Mouse (Mus musculus): ENCODE results near the gene Gm4846. TPM values are rescaled to one million over a fixed set of nuclear protein-coding genes. Genes with fewer than 3 reads are reported as not detected.
"Not testable (repeated sequence)": the region's sequence is repeated elsewhere in the genome, so short reads cannot be mapped to it uniquely, and the experiment has no call there.

Gene Gm4846
- total RNA-seq (2022) = not detected

GRCm38 (mm10) chr1:166497488-166497887 is at the start of gene Gm4846:
Gene Gm4846 (minus strand): TSS chr1:166497588.
- DNase-seq (ENCODE audit: low spot score in 2 of 2) = not testable (repeated sequence)

DNA sequence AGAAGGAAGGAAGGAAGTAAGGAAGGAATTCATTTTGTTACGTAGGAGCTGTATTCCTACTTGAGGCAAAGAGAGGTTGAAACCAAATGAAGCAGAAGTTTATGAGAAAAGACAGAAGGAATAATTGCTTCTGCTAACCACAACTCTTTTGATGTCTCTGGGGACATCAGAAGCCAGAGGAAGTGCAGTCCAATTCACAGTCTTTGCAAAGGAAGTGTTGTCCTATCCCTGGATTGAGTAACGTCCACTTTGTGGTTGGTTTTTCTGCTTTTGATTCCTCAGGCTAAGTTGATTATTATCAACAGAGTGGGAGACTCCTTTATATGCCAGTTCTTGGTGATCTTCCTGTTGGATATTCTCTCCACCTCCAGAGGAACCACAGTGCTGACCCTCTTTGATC is 34.1 kb upstream of the Gm4846 start:
- not testable (repeated sequence) for DNase-seq (ENCODE audit: low spot score in 2 of 2)

GRCm38 (mm10) chr1:166524709-166525108 is 27.3 kb upstream of the Gm4846 start:
- not testable (repeated sequence) for DNase-seq (ENCODE audit: low spot score in 2 of 2)

- DNase-seq (ENCODE audit: low spot score in 2 of 2) = not testable (repeated sequence)
Observed at GRCm38 (mm10) chr1:166519626-166520025, 22.2 kb upstream of the Gm4846 start.

DNA sequence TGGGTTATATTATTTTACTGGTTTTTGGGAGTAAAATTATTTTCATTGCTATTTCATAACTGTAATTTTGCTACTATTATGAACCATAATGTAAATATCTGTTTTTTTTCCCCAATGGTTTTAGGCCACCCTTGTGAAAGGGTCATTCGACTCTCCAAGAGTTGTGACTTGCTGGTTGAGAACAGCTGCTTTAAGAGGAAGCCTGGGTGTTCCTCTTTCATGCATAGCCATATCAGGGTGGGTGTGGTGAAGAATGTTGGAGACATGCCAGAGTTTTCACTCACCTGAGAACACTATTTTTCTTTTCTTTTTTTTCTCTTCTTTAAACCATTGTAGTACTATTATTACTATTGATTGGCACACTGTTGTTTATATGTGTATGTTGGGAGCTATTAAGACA is 19.2 kb upstream of the Gm4846 start:
- no peak for DNase-seq (ENCODE audit: low spot score in 2 of 2)

DNA sequence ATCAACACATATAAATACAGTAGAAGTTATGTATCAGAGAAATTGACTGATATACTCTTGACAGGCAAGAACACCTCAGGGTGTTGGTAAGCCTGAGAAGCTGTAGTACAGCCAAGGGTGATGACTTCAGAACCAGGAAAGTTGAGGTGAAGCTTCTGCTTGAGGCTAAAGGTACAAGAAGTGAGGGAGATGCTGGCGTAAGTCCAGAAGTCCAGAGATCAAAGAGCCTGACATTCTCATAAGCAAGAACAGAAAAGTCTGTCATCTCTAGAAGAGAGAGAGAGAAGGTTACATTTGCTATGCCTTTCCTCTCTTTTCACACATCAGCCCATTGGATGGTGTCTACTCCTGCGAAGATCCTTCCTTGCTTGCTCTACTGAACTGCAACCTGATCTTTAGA is 6.8 kb upstream of the Gm4846 start:
- DNase-seq (ENCODE audit: low spot score in 2 of 2) = not testable (repeated sequence)

GRCm38 (mm10) chr1:166479503-166479902 is 17.9 kb downstream of the Gm4846 start:
- DNase-seq (ENCODE audit: low spot score in 2 of 2) = no peak

GRCm38 (mm10) chr1:166467172-166467571 is 30.2 kb downstream of the Gm4846 start:
- no peak for DNase-seq (ENCODE audit: low spot score in 2 of 2)

GRCm38 (mm10) chr1:166462544-166462943 is 34.8 kb downstream of the Gm4846 start:
- DNase-seq (ENCODE audit: low spot score in 2 of 2) = no peak

- DNase-seq (ENCODE audit: low spot score in 2 of 2) = no peak
Observed at GRCm38 (mm10) chr1:166441992-166442391, 55.4 kb downstream of the Gm4846 start.

- DNase-seq (ENCODE audit: low spot score in 2 of 2) = no peak
Observed at GRCm38 (mm10) chr1:166439426-166439825, 58.0 kb downstream of the Gm4846 start.

Other genes starting within 250 kb of the Gm4846 start
- gene Ildr2, start 243.4 kb downstream of the Gm4846 start, total RNA-seq (2022) = 10 to 100 TPM; 82.4 to 90.9 (median 86.5) TPM
- 10 to 100 TPM; 33.4 to 37.7 (median 33.6) TPM for gene Tada1, start 118.5 kb downstream of the Gm4846 start, total RNA-seq (2022)
- 10 to 100 TPM; 41.1 to 43.6 (median 42.4) TPM for gene Pogk, start 87.7 kb downstream of the Gm4846 start, total RNA-seq (2022)
- not detected for gene Gm4847, start 150.1 kb upstream of the Gm4846 start, total RNA-seq (2022)
- not detected for gene Fmo9, start 184.3 kb upstream of the Gm4846 start, total RNA-seq (2022)

Data from left cerebral cortex, adult 8-10 months (tissue).